Mouse (Mus musculus) small intestine, adult 2 months (tissue): ENCODE results near the gene Tspyl1.

Source experiments
- CTCF ChIP-seq: fragments of 200-500 bp; IDR thresholded peaks from 2 replicates; pipeline ENCODE4 v1.5.1; 2012; ENCODE audit warnings: low read depth, mild to moderate bottlenecking, control low read depth, inconsistent platforms, low read length, moderate library complexity, mixed read lengths; ENCODE audit not compliant: insufficient replicate concordance, insufficient read length; ENCODE audit errors: extremely low read depth
- POLR2A ChIP-seq: fragments of 200-500 bp; IDR thresholded peaks from 2 replicates; pipeline ENCODE4 v1.6.1; 2012; ENCODE audit warnings: low read depth, mild to moderate bottlenecking, control low read depth, inconsistent platforms, low read length, moderate library complexity

DNA sequence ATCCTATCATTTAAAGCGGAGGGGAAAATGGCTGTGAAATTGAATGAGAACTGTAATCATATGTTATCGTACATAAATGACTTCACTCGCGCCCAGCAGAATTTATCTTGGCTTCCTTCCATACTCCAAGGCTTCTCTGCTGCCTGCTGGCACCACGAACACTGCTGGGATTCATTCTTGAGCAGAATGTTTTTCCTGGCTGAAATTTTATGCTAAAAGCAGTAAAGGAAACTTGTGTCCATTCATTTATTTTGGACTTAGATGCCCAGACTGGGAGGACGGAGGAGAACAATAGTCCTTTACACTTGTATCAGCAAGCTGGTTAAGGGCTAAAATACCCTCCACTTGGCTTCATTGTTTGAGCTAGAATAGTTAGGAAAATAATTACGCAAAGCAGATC lies 10.3 kb upstream of the Tspyl1 start:
- TF ChIP-seq CTCF (no peak), POLR2A (no peak)
